Mouse (Mus musculus): ENCODE measurements around the gene Apol6. TPM values are rescaled to one million over a fixed set of nuclear protein-coding genes. Genes with fewer than 3 reads are reported as not detected.

Apol6 gene
- polyA plus RNA-seq, 1 experiment, result 59.6 TPM

GRCm38 (mm10) chr15:77021851-77022250, 22.7 kb upstream of the Apol6 start:
- Histone ChIP-seq H3K27ac (replicated peaks; ENCODE audit: low read depth, low read length) (peak overlapping the region; percentile 63), H3K4me1 (ENCODE audit: control insufficient read depth, insufficient read depth, insufficient read length, low read length) (peaks cover 16% of the 10 kb centered on the region), H3K4me3 (ENCODE audit: insufficient read depth, low read depth, low read length) (no peak overlapping the region)

GRCm38 (mm10) chr15:77022401-77022957, 22.1 kb upstream of the Apol6 start:
- Histone ChIP-seq H3K4me1 (ENCODE audit: control insufficient read depth, insufficient read depth, insufficient read length, low read length) (peaks cover 16% of the 10 kb centered on the region), H3K27ac (replicated peaks; ENCODE audit: low read depth, low read length) (0 out of 2 replicates have a peak overlapping the region, but pooled peaks have one; percentile 7), H3K4me3 (ENCODE audit: insufficient read depth, low read depth, low read length) (no peak overlapping the region)

GRCm38 (mm10) chr15:77025884-77026583, 18.5 kb upstream of the Apol6 start:
- no peak overlapping the region for H3K27ac ChIP-seq (replicated peaks; ENCODE audit: low read depth, low read length)

DNA sequence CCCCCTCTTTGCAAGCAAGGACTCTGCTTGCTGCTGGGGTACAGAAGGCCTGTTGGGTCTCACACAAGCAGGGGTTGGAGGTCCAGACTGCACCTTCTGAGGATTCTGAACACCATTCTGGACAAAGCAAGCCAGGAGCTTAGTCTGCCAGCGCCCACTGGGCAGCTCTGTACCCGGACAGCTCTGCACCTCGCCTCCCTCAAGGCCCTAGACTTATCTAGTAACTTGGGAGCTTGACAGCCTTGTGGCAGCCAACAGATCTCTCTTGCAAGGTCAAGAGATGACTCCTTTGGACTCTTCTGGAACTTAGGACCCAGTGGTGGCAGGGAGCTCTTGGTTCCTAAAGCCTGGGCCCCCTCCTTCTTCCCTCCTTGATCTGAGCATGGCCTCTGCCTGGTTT, 17.4 kb upstream of the Apol6 start:
- Histone ChIP-seq H3K27ac (replicated peaks; ENCODE audit: low read depth, low read length) (no peak overlapping the region), H3K4me1 (ENCODE audit: control insufficient read depth, insufficient read depth, insufficient read length, low read length) (peaks cover 10% of the 10 kb centered on the region), H3K4me3 (ENCODE audit: insufficient read depth, low read depth, low read length) (no peak overlapping the region)

More at GRCm38 (mm10) chr15:77025884-77026583, 18.5 kb upstream of the Apol6 start:
- H3K4me1 ChIP-seq (ENCODE audit: control insufficient read depth, insufficient read depth, insufficient read length, low read length), result peaks cover 12% of the 10 kb centered on the region
- H3K4me3 ChIP-seq (ENCODE audit: insufficient read depth, low read depth, low read length), result no peak overlapping the region

DNA sequence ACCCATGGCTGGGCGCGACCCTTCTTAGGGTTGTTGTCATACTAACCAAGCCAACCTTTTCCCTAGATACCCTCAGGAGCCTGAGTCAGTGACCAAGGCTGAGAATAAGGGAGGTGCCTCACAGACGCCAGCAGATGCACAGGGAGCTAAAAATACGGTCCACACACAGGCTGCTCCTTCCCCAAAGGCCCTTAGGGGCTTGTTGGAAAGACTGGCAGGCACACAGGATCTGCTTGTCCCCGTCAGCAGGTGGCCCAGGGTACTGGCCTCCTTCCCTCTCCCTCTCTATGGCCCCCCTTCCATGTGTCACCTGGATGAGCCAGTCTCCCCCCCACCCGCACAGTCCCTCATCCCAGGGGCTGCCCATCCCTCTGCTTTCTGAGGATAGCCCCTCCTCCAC, 16.9 kb upstream of the Apol6 start:
- no peak overlapping the region for H3K27ac ChIP-seq (replicated peaks; ENCODE audit: low read depth, low read length)
- H3K4me1 ChIP-seq (ENCODE audit: control insufficient read depth, insufficient read depth, insufficient read length, low read length), result peaks cover 5% of the 10 kb centered on the region
- H3K4me3 ChIP-seq (ENCODE audit: insufficient read depth, low read depth, low read length), result no peak overlapping the region

- Histone ChIP-seq H3K4me3 (ENCODE audit: insufficient read depth, low read depth, low read length) (no peak overlapping the region), H3K27ac (replicated peaks; ENCODE audit: low read depth, low read length) (no peak overlapping the region), H3K4me1 (ENCODE audit: control insufficient read depth, insufficient read depth, insufficient read length, low read length) (peaks cover 5% of the 10 kb centered on the region)
These were observed 15.1 kb upstream of the Apol6 start for GRCm38 (mm10) chr15:77029331-77029991.

GRCm38 (mm10) chr15:77031271-77031670, 13.3 kb upstream of the Apol6 start:
- H3K4me1 ChIP-seq (ENCODE audit: control insufficient read depth, insufficient read depth, insufficient read length, low read length), result peaks cover 7% of the 10 kb centered on the region
- H3K4me3 ChIP-seq (ENCODE audit: insufficient read depth, low read depth, low read length), result no peak overlapping the region
- H3K27ac ChIP-seq (replicated peaks; ENCODE audit: low read depth, low read length), result no peak overlapping the region

DNA sequence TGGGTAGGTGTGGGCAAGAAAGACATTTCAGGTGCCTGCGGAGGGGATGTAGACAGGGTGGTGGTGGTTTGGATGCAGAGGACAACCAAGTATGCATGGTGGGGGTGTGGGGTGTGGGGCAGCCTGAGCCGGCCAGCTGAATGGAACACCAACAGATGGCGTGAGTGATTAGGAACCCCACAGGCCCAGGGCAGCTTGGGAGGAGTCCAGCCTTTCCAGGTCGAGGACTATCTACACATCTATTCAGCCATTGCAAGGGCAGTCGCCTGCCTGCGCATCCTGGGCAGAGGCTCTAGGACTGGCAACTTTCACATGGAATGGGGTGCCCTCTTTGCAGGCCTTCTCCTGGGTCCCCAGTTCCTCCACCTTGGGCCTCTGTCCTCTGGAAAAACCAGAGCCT, 10.0 kb upstream of the Apol6 start:
- no peak overlapping the region for H3K27ac ChIP-seq (replicated peaks; ENCODE audit: low read depth, low read length)
- peaks cover 20% of the 10 kb centered on the region for H3K4me1 ChIP-seq (ENCODE audit: control insufficient read depth, insufficient read depth, insufficient read length, low read length)
- H3K4me3 ChIP-seq (ENCODE audit: insufficient read depth, low read depth, low read length), result no peak overlapping the region

DNA sequence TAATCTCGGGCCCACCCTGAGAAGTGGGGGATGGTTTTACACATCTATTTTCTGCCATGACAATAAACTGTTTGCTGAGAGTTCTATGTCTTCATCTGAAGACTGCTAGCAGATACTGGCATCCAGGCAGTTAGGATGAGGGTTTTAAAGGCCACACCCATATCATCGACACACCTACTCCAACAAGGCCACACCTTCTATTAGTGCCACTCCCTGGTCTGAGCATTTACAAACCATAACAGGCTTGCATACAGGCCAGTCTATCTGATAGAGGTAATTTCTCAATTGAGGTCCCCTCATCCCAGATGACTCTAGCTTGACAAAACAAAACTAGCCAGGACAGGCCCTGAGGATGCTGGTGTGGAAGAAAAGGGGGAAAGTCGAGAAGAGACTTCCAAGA, 8.9 kb upstream of the Apol6 start:
- H3K27ac ChIP-seq (replicated peaks; ENCODE audit: low read depth, low read length), result peak overlapping the region; percentile 98

GRCm38 (mm10) chr15:77036320-77036988, 8.1 kb upstream of the Apol6 start:
- H3K4me3 ChIP-seq (ENCODE audit: insufficient read depth, low read depth, low read length), result no peak overlapping the region
- H3K27ac ChIP-seq (replicated peaks; ENCODE audit: low read depth, low read length), result peak overlapping the region; percentile 98
- H3K4me1 ChIP-seq (ENCODE audit: control insufficient read depth, insufficient read depth, insufficient read length, low read length), result peaks cover 24% of the 10 kb centered on the region

More for the DNA sequence above, 8.9 kb upstream of the Apol6 start:
- Histone ChIP-seq H3K4me1 (ENCODE audit: control insufficient read depth, insufficient read depth, insufficient read length, low read length) (peaks cover 24% of the 10 kb centered on the region), H3K4me3 (ENCODE audit: insufficient read depth, low read depth, low read length) (no peak overlapping the region)

DNA sequence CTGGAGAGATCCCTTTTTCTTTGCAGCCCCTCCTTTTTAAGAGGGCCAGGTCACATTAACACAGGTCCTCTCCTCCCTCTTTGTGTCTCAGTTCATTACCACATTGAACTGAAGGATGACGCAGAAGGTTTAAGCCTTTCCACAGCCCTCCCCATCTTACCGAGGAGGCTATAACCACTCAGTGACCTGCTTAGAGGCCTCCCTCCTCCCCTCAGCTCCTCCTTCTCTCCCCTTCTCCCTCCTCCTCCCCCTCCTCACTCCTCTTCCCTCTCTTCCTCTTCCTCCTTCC, 7.6 kb upstream of the Apol6 start:
- peak overlapping the region; percentile 98 for H3K27ac ChIP-seq (replicated peaks; ENCODE audit: low read depth, low read length)
- 0 out of 2 replicates have a peak overlapping the region, but pooled peaks have one; percentile 2 for H3K4me3 ChIP-seq (ENCODE audit: insufficient read depth, low read depth, low read length)
- H3K4me1 ChIP-seq (ENCODE audit: control insufficient read depth, insufficient read depth, insufficient read length, low read length), result peaks cover 24% of the 10 kb centered on the region

DNA sequence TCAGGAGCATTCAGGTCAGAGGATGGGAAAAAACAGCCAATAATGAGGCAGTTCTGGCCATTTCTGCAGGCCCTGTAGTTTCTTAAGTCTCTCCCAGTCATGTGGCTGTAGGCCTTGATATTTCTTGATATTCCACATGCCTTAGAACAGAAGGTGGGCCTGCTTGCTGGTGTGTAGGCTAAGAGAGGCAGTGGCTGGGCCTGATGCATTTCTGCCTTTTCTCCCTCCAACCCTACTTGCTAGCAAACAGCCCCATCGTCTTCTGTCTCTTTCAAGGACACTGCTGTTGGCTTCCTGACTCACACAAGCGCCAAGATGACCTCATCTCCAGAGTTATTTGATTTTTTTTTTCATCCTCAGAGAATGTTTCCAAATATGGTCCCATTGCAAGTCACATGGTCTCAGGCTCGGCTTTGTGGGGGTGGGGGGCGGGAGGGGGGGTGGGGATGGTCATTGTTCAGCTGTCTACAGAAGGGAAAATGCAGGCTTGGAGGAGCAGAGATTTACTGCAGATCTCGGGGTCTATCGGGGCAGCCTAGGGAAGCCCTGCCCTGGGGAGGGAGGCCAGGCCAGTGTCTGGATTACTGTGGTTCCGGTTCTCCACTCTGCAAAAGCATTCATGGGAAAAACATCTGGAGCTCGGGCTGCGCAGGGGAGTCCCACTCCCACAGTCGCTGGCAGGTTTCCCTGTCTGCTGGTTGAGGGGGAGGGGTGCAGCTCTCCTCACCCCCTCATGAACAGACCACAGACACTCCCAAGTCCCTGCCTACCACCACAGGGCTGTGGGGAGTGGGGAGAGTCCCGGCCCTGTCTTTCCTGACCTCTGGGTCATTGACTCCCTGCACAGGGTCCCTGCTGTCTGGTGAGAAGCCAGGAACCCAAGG, 7.0 kb upstream of the Apol6 start:
- H3K4me3 ChIP-seq (ENCODE audit: insufficient read depth, low read depth, low read length), result 0 out of 2 replicates have a peak overlapping the region, but pooled peaks have one; percentile 2
- H3K4me1 ChIP-seq (ENCODE audit: control insufficient read depth, insufficient read depth, insufficient read length, low read length), result peaks cover 24% of the 10 kb centered on the region
- H3K27ac ChIP-seq (replicated peaks; ENCODE audit: low read depth, low read length), result peak overlapping the region; percentile 98

DNA sequence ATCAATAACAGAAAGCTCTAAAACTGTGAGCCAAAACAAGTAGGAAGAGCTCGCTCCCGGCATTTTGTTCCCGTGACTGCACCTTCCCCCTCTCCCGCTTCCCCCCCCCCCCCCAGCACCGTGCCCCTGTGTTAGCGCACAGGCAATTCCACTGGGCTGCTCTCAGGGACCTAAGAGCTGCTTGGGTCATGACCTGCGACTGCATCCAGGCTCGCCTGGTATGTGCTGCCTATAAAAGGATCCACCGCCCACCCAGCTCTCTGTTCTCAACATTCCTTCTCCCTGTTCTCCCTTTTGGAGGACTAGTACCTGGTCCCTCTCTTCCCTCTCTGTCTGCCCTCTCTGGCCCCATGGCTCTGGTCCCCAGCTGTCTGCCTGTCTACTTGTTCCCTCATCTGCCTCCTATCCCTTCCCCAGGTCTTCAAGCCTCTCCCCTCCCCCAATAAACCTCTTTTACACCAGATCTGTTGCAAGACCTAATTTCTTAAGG, 5.3 kb upstream of the Apol6 start:
- no peak overlapping the region for H3K4me3 ChIP-seq (ENCODE audit: insufficient read depth, low read depth, low read length)
- peaks cover 24% of the 10 kb centered on the region for H3K4me1 ChIP-seq (ENCODE audit: control insufficient read depth, insufficient read depth, insufficient read length, low read length)
- H3K27ac ChIP-seq (replicated peaks; ENCODE audit: low read depth, low read length), result no peak overlapping the region

- H3K4me3 ChIP-seq (ENCODE audit: insufficient read depth, low read depth, low read length), result no peak overlapping the region
- no peak overlapping the region for H3K27ac ChIP-seq (replicated peaks; ENCODE audit: low read depth, low read length)
- peaks cover 28% of the 10 kb centered on the region for H3K4me1 ChIP-seq (ENCODE audit: control insufficient read depth, insufficient read depth, insufficient read length, low read length)
These were observed 3.7 kb upstream of the Apol6 start for GRCm38 (mm10) chr15:77040784-77041183.

Measured in brown adipose tissue, adult 24 weeks (tissue).